Mouse (Mus musculus): Measurements from ENCODE around the gene Snn. TPM values are rescaled to one million over a fixed set of nuclear protein-coding genes. Genes with fewer than 3 reads are reported as not detected.

Snn gene
- polyA plus RNA-seq, 1 experiment from 2014 or later, result 66.4 TPM

Other genes with a start within 250 kb of the Snn start
- not detected in 2 replicates for gene Gm11172, start 248.0 kb upstream of the Snn start, polyA plus RNA-seq (2014; fragmentation: Nextera tagmentation; extraction: Ambion mirVana)
- 2.7 and 2.9 TPM in 2 replicates for gene Rmi2, start 225.9 kb upstream of the Snn start, polyA plus RNA-seq (2014; fragmentation: Nextera tagmentation; extraction: Ambion mirVana)
- 92.5 and 94.4 TPM in 2 replicates for gene Litaf, start 5.2 kb downstream of the Snn start, polyA plus RNA-seq (2014; fragmentation: Nextera tagmentation; extraction: Ambion mirVana)
- gene Txndc11, start 73.7 kb downstream of the Snn start, polyA plus RNA-seq (2014; fragmentation: Nextera tagmentation; extraction: Ambion mirVana), result 33.6 and 33.9 TPM in 2 replicates
- 90.0 and 98.5 TPM in 2 replicates for gene Zc3h7a, start 115.4 kb downstream of the Snn start, polyA plus RNA-seq (2014; fragmentation: Nextera tagmentation; extraction: Ambion mirVana)
- 285 and 309 TPM in 2 replicates for gene Rsl1d1, start 142.4 kb downstream of the Snn start, polyA plus RNA-seq (2014; fragmentation: Nextera tagmentation; extraction: Ambion mirVana)
- gene Gspt1, start 193.4 kb downstream of the Snn start, polyA plus RNA-seq (2014; fragmentation: Nextera tagmentation; extraction: Ambion mirVana), result 102 and 109 TPM in 2 replicates

Data from embryonic facial prominence, embryonic 11.5 days (tissue).